In the genomic region with DNA sequence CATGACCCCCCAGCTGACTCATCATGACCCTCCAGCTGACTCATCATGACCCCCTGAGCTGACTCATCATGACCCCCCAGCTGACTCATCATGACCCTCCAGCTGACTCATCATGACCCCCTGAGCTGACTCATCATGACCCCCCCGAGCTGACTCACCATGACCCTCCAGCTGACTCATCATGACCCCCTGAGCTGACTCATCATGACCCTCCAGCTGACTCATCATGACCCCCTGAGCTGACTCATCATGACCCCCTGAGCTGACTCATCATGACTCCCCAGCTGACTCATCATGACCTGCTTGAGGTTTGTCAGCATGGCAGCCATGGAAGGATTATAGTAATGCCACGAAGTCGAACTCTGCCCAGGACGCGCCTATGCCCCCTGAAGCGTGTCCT, we compare ENCODE assay signal across 1 mouse cellular context. TPM values are rescaled to one million over a fixed set of nuclear protein-coding genes. Genes with fewer than 3 reads are reported as not detected.
"Had no signal": no experiment of that assay in that cellular context is flagged by ENCODE, and none has a peak within 500 bp of the region (broad histone marks: within the 10 kb centered on the region; RNA-seq: fewer than 3 reads in every experiment).

No protein-coding gene starts in this region.

RNA-seq across cellular contexts. Expression of gene Pomc, which starts 18.4 kb away (rescaled TPM):
- total RNA-seq: monocyte, adult 5-6 weeks had no signal
